Mouse (Mus musculus): ENCODE measurements at regions not wholly inside any gene's neighbourhood (a gene's known extent, or its start where the extent isn't known, plus 50 kb on each side); places are given as distances from the start of the nearest gene placed in this dataset.

DNA sequence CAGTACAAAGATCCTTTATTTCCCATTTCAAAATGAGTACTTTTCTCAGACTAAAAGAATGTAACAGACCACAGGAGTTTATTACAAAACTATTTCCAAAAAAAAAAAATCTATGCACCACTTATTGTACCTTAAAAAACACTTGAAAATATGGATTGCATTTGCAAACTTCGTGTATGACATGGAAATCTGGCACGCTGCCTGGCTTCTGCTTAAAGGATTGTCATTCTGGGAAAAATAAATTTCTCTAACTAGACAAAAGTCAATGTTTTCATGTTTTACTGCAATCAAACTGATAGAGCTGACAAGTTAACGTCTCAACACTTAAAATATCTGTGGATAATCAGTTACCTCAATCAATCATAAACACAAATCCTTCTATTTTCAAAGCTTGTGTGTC is 205.5 kb upstream of the Nr2f1 start:
- no peak for DNase-seq (ENCODE audit: low spot score in 2 of 2)

DNA sequence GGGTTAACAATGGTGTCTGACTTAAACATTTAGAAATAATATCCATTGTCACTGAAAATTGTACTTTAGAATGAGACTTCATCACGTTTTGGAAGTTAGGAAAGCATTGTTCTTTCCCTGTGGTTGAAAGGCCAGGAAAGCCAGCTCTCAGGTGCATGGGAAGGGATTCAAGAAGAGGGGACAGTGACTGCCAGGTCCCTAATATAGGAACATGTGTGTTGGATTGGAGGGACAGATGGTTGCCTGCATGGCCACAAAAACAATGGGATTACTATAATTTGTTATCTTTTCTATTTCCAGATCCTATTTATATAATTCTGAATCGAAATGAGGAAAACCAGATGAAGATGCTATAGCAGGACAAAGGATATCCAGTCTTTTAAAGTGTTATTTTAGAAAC is 184.2 kb upstream of the Nr2f1 start:
- no peak for DNase-seq (ENCODE audit: low spot score in 2 of 2)

DNA sequence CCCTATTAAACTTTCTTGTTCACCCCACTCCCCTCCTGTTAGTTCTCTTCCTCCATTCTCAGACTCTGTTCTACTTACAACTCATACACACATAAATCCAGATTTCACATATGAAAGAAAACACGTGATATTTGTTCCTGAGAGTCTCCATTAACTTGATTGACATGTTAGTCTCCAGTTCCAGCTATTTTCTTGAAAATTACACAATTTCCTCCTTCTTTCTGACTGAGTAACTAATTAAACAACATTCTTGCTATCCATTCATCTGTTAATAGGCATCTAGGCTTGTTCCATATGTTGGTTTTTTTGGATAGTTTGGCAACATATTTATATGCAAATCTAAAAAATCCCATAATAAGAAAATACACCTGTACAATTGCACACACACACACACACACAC is 161.7 kb upstream of the Nr2f1 start:
- no peak for DNase-seq (ENCODE audit: low spot score in 2 of 2)

DNA sequence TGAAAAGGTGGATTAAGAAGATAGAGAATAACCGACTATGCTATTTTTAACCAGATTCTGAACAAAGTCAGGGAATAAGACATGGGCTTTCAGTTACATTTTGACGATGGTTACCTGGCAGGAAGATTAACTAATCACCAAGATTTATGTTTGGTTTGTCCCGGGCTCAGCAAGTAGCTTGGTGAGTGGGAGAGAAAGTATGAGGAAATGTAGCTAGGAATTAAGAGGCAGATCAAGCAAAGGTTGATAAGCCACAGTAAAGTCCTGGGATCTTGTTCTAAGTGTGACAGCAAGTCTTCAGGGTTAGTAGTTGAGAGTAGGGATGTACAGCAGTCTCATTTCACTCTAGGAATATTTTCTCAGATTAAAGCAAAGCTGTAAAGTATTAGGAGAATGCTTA is 149.3 kb upstream of the Nr2f1 start:
- no peak for DNase-seq (ENCODE audit: low spot score in 2 of 2)

DNA sequence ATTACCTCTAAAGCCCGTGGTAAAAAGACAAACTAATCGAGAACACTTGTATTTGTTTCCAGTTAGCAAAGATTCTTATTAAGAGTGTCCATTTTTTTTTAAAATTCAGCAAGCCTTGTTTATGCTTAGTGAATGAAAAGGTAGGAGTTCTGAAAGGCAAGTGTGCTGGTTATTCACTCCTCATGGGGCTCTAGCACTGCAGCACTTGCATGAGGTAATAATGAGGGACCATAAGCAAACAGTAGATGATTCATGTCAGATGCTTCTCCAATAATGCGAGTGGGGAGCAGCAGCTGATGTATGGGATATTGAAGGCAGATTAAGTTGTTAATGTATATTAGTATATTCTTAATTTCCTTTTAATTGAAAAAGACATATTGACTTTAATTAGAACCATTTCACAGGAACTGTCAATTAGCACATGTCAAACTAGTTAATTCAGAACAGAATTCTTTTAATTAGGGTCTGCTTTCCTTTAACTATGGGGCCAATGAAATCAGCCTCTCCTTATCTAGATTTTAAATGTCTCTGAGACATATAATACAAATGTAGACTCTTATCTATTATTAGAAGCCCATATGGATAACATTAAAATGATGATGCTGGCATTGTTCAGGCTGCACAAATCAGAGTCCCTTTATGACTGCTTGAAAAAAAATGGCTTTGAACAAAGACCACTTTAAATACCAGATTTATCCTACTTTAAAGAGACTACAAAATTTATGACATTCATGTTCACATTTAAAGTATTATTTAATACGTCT is 125.1 kb upstream of the Nr2f1 start:
- DNase-seq (ENCODE audit: low spot score in 2 of 2) = no peak

DNA sequence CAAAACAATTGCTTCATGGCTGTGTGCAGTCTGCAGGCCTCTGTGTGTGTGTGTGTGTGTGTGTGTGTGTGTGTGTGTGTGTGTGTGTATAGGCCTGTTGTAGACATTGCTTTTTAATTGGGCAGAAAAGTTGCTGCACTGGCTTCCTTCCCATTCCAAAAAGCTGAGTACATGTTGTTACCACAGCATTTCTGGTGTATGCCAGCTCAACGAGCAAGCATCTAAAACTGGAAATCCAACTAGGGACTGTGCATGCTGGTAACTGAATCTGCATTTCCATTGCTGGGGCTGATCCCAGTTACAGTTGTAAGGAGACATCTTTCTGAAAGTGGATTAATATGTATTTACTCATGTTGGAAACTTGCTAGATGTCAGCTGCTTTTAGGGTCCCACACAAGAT is 123.6 kb upstream of the Nr2f1 start:
- DNase-seq (ENCODE audit: low spot score in 2 of 2) = no peak

DNA sequence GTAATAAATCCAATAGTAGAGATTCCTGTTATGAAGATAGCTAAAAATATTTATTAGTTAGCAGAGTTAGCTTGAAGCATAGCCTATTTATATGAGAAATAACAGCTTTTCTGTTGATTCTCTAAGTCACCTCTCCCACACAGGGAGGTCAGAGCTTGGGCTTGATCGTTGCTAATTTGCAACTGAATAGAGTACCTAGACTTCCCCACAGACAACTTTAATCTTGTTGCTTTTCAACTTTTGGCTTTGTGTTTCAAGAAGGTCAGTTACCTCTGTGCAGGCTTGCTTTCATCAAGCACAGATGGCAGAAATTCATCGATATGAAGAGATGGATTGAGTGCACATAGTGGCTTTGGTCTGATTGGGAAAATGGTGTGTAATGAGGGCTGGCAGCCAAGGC is 118.9 kb upstream of the Nr2f1 start:
- DNase-seq (ENCODE audit: low spot score in 2 of 2) = no peak

DNA sequence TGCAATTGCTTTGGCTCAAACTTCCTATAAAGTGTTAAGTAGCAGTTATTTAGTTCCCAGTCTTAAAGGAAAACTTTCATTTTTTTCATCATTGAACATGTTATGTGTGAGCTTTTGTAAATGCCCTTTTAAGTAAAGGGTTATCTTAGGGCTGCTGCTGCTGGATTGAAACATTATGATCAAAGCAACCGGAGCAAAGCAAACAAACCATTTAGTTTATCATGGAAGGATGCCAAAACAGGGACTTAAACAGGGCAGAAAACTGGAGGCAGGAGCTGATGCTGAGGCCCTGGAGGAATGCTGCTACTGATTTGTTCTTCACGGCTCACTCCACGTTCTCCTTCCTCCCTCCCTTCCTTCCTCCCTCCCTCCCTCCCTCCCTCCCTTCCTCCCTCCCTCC is 111.3 kb upstream of the Nr2f1 start:
- no peak for DNase-seq (ENCODE audit: low spot score in 2 of 2)

Measured in urinary bladder, postnatal 4 days (tissue).